Mouse (Mus musculus) left cerebral cortex, postnatal 10 days (tissue): ENCODE data around the gene Atp9a. TPM values are rescaled to one million over a fixed set of nuclear protein-coding genes. Genes with fewer than 3 reads are reported as not detected.

Experiments used
- DNase-seq, 2 experiments: peaks; one replicate each; pipeline ENCODE4 v3.0.0; 2021 to 2022; ENCODE audit warnings: low spot score in 2 of 2, mixed read lengths in 1 of 2; ENCODE audit errors: extremely low spot score in 1 of 2
- intact Hi-C: fragments of 180-260 bp; cut with DNase I; formaldehyde crosslinking; loops from one replicate; pipeline ENCODE4 v1.15.1; 2025
- total RNA-seq, 2 experiments: library from RNA; stranded (reverse); gene quantifications; 2 replicates each; pipeline ENCODE4 v1.2.3; 2021

Atp9a gene
- total RNA-seq, 2 experiments from 2014 or later = 486 to 487 TPM

- intact Hi-C loops = loop anchor here (5.0 kb wide), 1 partner anchor 50 kb away; no protein-coding TSS in a partner anchor
- peak; percentile 38 to 67 for DNase-seq
Observed at GRCm38 (mm10) chr2:168742649-168743048, 440 bp upstream of the Atp9a start.

DNA sequence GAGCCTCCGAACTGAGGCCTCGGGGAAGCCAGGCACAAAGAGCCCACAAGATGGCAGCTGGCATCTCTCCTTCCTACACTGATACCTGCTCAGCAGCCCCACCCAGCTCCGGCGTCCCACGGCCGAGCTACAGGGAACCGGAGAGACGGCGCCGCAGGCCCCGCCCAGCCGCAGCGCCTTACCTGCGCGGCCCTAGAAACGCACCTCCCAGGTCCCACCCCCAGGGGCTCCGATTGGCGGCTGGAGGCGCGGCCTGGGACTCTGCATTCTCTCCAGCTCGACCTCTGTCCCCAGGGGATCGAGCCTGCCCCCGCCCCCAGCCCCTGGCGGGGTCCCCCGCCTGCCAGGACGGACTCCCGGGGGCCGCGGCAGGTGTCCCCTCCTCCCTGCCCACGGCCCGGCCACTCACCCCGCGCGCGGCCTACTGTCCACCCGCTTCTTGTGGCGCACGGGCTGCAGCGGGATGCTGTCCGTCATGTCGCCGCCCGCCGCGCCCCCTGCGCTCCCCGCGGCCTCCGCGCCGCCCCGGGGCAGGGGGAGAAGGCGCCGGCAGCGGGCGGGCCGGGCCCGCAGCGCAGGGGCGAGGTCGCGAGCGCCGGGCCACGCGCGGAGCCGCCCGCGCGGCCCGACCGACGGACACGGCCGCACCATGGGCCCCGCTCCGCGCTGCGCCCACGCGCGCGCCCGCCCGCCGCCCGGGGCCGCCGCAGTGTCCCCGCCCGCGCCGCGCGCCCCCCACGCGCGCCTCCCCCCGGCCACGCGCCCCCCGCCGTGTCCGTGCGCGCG lies 743 bp downstream of the Atp9a start:
- peak; percentile 66 to 82 for DNase-seq
- intact Hi-C loops = loop anchor here (5.0 kb wide), 1 partner anchor 49 kb away; no protein-coding TSS in a partner anchor

GRCm38 (mm10) chr2:168740496-168740895 lies 1.7 kb downstream of the Atp9a start:
- no peak for DNase-seq
- intact Hi-C loops = loop anchor here (5.0 kb wide), 1 partner anchor 48 kb away; no protein-coding TSS in a partner anchor

DNA sequence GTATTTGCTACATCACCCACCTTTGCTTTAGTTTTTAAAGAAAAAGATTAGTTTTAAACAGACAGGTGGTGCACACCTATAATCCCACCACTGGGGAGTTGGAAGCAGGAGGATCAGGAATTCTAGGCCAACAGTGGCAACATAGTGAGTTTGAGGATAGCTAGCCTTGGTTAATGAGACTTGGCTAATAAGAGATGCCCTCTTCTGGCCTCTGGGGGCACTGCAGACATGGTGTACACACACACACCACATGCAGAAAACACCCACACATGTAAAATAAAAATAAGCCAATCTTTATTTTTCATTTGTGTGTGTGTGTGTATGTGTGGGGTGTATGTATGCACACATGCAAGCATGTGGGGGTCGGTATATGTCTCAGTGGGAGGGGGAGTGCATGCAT lies 3.4 kb downstream of the Atp9a start:
- intact Hi-C loops = no loop called here
- DNase-seq = no peak

DNA sequence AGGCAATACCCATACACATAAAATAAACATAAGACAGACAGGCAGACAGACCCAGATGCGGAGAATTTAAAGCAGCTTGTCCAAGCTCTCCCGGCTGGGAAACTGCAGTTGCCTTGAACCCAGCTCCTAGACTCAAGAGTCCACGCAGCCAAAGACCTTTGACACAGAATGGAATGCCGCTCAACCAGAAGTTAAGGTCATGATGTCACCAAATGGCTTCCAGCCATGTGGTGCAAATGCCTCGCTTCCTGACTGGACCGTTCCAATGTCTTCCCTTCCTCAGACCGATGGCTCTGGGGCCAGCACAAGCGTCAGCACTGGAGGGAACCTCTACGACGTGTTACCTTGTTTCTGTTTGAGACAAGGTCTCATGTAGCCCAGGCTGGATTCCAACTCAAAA lies 4.3 kb downstream of the Atp9a start:
- no peak for DNase-seq
- intact Hi-C loops = no loop called here

GRCm38 (mm10) chr2:168734023-168734422 lies 8.2 kb downstream of the Atp9a start:
- no peak for DNase-seq

GRCm38 (mm10) chr2:168731258-168731657 lies 11.0 kb downstream of the Atp9a start:
- DNase-seq = no peak
- intact Hi-C loops = no loop called here

More at GRCm38 (mm10) chr2:168734023-168734422, 8.2 kb downstream of the Atp9a start:
- intact Hi-C loops = no loop called here

- no peak for DNase-seq
- intact Hi-C loops = no loop called here
Observed at GRCm38 (mm10) chr2:168729736-168730135, 12.5 kb downstream of the Atp9a start.

DNA sequence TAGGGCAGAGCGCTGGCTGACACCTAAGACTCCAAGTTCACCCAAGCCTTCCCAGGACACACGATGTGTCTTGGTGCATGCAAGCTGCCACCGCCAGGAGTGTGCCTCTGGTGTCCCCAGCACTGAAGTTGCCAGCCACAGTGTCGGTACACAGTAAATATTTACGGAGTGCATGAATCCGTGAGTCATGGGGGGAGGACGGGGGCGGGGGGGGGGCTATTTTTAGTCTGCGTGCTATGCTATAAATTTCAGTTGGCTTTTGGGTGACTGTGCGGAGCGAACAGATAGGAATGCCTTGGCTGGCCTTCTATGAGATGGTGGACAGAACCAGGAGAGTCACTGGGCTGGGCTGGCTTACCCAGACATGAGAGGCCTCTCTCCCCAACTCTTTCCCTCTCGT lies 14.2 kb downstream of the Atp9a start:
- intact Hi-C loops = no loop called here
- DNase-seq = no peak

- intact Hi-C loops = no loop called here
- DNase-seq = peak in 1 of 2 experiments; percentile 69
Observed at GRCm38 (mm10) chr2:168726007-168726406, 16.2 kb downstream of the Atp9a start.

GRCm38 (mm10) chr2:168721313-168721712 lies 20.9 kb downstream of the Atp9a start:
- intact Hi-C loops = no loop called here
- DNase-seq = no peak

DNA sequence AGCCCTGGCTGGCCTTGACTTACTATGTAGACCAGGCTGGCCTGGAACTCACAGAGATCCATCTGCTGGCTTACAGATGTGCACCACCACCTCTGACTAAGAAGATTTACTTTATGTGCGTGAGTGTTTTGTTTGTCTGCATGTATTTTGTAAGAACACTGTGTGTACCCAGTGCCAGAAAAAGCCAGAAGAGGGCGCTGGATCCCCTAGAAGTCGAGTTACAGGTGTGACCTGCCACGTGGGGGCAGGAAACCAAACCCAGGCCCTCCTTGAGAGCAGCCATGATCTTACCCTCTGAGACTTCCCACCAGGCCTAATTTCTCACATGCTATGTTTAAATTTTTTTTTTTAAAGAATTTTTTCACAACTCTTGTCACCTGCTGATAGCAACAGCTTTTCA lies 22.5 kb downstream of the Atp9a start:
- no peak for DNase-seq
- intact Hi-C loops = no loop called here

- no peak for DNase-seq
- intact Hi-C loops = no loop called here
Observed at GRCm38 (mm10) chr2:168718735-168719134, 23.5 kb downstream of the Atp9a start.

DNA sequence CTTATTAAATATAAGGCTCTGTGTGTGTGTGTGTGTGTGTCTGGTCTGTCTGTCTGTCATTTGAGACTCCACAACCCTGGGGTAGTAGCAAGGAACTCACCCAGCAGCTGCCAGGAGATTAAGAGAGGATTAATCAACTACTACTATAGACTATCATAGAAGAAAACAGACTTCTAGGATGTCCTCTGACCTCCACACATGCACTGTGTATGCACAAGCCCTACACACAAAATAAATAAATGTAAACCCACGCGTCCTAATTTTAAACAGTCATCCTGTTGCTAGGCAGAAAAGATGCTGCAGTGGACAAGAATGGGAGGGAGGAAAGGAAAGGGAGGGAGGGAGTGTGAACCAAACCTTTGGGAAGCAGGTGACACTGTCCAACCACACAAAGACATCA lies 23.9 kb downstream of the Atp9a start:
- DNase-seq = no peak
- intact Hi-C loops = no loop called here

- intact Hi-C loops = no loop called here
- no peak for DNase-seq
Observed at GRCm38 (mm10) chr2:168712199-168713176, 29.7 kb downstream of the Atp9a start.

DNA sequence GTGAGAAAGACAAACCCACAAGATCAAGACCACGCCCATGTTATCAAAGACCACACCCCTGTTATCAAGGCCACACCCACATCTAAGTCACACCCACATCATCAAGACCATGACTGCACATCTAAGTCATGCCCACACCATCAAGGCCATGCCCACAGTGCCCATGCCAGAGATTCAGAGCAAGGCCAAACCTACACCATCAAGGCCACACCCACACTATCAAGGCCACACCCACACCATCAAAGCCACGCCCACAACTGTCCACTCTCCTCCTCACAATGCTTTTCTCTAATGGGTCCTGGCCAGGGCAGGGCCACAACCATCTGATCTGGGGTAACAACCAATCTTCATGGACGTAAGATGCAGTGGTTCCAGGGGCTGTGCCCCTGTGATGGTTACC lies 31.2 kb downstream of the Atp9a start:
- intact Hi-C loops = no loop called here
- DNase-seq = no peak

DNA sequence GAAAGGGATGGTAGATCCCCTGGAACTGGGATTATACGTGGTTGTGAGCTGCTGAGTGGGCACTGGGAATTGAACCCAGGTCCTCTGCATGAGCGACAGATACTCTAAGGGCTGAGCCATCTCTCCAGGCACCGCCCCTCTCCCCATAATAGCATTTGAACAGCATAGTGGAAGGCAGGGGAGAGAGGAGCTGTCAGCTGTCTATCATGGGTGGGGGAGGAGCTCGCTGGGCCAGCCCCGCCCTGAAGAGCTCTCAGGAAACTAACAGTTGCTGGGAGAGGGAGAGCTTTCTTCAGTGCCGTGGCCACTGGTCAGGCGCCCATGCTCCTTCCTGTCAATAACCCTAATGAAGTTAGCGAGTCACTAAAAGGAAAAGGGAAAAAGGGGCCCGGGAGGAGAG lies 34.4 kb downstream of the Atp9a start:
- intact Hi-C loops = no loop called here
- DNase-seq = no peak

DNA sequence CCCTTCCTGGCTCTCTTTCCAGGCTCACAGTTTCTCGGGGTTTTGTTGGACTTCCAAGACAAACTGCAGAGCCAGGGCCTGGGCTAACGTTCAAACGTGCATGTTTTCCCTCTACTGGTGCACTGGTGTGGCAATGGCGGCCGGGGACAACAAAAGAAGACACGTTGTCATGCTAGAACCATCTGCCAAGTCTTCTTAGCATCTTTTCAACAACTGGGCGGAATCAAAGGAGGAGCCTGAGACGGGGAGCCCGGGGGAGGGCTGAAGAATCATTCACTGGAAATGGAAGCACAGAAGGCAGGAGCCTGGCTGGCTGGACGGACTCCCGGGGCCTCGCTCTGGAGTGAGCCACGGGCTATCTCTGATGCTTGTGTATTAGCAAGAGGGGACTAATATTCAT lies 39.9 kb downstream of the Atp9a start:
- DNase-seq = peak in 1 of 2 experiments; percentile 46
- intact Hi-C loops = no loop called here

- DNase-seq = no peak
- intact Hi-C loops = no loop called here
Observed at GRCm38 (mm10) chr2:168695027-168695403, 47.2 kb downstream of the Atp9a start.
